Mouse (Mus musculus): ENCODE measurements around the gene Ror1. TPM values are rescaled to one million over a fixed set of nuclear protein-coding genes. Genes with fewer than 3 reads are reported as not detected.

The Ror1 gene
- polyA plus RNA-seq (2012; rRNA removed) = 1.1 and 2.2 TPM in 2 replicates

DNA sequence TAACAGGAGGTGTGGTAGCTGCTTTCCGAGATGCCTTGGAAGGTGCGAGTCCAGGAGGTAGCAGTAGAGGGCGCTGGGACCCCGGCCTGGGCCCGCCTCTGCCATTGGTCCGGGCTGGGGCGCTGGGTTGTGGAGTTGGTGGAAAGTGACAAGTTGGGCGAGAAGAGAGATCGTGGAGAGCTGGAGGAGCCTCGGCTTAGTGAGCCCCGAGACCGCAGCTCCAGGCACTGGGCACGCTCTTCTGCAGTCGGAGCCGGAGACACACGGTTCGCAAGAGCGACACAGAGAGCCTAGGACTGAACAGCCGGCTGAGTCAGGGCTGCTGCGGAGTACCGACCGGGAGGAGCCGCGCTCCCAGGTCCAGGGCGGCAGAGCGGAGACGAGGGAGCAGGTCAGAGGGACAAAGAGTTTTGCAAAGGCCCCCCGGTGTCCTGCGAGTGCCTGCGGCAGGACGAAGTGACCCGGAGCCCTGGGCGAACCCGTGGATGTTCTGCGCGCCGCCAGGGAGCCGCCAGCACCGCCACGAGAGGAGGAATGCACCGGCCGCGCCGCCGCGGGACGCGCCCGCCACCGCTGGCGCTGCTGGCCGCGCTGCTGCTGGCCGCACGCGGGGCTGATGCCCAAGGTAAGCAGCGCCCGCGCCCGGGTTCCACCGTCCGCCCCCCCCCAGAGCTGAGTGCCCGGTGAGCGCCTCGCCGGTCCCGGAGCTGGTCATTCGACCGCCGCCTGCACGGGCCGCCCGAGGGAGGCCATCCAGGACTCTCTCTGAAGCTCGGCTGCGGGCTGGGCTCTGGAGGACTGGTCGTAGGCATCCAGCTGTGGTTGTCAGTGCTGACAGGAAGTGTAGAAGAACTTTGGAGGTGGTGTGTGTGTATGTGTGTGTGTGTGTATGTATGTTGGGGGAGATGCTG is at the start of gene Ror1:
Gene Ror1 (plus strand): TSS at position 107 of the 911 bp plus-strand sequence.
- no peak for DNase-seq (ENCODE audit: low read depth)

DNA sequence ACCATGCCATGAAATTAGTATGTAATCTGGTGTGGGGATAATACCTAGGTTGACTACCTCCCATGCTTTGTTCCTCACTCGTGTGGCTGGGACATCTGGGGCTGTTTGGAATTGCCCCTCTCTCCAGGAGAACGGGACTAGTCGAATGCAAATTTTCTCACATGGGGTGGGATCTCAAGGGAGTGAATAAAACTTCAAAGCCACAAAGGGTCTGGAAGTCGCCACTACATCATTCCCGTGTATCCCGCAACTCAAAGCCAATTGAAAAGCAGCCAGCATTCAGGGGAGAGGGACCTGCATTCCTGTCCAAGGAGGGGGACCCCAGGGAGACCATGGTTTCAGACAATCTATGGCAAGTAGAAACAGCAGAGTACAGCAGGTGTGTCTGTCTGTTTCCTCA is 48.5 kb upstream of the Ror1 start:
- no peak for DNase-seq (ENCODE audit: low read depth)

DNA sequence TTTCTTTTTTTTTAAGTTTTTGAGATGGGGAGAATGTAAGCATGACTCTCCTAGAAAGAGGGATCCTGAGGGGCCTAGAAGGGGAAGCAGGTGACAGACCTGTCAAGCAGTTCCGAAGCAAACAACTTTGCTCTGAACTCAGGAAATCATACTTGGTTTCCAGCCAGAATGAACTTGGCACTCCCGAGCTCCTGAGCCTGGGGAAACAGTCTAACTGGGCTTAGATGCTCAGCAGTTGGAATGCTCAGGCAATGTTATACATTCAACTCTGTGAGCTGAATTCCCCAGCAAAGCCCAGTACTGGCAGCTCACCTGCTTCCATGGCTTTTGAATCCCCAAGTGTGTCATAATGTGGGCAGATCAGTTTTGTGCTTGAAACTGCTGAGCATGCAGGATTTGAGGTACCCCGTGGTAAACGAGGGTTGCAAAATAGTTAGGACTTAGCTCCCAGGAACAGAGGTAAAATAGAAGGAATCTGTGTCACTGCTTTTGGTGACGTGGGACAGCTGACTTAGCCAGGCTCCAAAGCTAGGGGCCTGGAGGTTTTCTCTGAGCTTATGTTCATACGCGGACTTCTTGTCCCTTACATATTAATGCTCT is 47.1 kb upstream of the Ror1 start:
- DNase-seq (ENCODE audit: low read depth) = peak; percentile 8

DNA sequence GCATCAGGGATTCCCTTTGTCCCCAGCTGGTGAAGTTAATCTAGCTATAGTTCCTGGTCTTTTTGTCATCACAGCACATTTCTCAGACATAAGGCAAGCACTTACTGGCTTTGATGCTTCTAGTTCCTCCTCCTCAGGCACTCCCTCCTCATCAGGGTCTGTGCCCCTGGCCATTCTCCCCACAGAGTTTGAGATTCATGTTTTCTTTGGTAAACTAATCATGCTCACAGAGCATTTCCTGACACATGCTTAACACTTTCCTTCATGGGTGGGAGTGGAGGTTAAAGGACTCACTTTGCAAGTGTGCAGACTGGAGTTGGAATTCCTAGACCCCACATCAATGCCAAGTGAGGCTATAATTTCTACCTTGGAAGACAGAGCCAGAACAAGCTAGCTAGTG is 43.8 kb upstream of the Ror1 start:
- DNase-seq (ENCODE audit: low read depth) = no peak

DNA sequence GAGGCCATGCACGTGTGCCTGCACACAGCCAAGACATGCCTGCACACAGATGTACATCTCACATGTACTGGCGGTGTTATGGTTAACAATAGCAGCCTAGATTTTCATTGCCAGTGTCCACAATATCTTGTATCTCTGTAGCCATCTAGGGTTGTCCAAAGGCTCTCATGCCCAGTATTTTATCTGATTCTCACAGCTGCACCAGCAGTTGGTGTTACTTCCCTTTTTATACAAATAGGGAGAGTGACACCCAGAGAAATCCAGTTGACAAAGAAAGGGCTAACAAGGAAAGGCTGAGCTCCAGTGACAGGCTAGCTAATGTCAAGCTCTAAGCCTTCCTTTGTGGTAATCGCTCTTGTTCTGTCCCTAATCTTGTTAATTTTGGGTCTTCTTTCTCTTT is 43.3 kb upstream of the Ror1 start:
- DNase-seq (ENCODE audit: low read depth) = no peak

DNA sequence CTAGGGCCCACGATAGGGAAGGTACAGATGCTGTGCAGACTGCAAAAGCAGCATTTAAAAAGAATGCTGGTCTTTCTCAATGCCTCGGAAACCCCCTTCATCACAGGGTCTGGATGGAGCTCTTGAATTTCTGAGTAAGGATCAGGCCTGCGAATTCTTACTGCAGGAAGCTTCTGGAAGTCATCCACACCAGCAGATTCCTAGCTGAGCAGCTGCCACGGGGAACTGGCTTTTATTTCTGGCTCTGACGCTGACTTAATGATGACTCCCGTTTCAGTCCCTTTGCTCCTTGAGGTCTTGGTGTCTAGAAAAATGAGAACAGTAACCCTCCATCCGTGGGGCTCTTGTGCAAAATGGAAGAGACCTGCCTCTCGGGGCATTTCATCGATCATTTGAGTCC is 39.5 kb upstream of the Ror1 start:
- no peak for DNase-seq (ENCODE audit: low read depth)

DNA sequence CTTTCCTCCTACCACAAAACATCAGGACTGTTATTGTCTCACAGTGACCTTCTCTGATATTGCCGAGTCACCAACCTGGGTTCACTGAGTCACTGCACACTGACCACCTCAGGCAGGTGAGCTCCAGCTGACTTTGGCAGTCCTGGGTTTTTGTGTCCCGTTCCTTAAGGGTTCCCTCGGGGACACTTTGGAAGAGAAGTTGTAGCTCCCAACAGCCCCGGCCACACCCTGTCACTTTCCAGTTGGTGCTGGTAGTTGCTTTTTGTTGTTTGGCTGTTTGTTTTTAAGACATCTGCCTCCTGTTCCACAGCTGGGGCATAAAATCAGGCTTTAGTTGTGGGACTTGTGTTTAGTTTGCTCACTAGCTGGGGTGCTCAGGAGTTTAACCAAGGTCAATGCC is 39.1 kb upstream of the Ror1 start:
- no peak for DNase-seq (ENCODE audit: low read depth)

DNA sequence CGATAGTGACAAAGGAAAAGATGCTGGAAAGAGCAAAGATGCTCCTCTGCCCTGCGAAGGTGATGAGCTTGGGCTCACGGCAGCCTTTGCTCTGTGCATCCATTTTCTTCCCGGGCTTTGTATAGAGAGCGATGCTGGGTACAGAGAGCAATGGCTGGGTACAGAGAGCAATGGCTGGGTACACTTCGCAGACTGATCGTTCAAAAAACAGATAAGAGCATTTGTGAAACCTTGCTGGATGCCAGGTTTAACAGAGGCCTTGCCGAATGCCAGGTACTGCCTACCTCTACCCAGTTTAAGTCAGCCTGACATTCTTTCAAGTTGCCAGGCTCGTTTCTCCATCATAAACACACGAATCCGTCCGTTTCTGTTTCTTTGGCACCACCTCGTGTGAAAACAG is 38.2 kb upstream of the Ror1 start:
- no peak for DNase-seq (ENCODE audit: low read depth)

DNA sequence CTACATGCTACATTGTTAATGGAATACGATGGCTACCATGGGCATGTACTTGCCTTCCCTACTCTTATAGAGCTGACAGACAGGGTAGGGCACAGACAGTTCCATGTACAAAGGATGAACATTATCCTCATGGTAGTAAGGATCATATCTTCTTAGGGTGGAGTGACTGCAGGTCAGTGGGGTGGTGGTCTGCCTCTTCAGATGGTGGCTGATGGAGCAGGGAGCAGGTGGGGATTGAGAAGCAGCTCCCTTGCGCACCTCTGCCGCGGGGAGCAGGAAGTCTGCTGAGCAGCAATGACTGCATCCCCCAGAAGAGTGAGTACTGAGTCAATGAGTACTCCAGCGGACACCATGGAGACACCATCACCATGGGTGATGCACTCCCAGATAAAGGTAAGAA is 37.0 kb upstream of the Ror1 start:
- no peak for DNase-seq (ENCODE audit: low read depth)

DNA sequence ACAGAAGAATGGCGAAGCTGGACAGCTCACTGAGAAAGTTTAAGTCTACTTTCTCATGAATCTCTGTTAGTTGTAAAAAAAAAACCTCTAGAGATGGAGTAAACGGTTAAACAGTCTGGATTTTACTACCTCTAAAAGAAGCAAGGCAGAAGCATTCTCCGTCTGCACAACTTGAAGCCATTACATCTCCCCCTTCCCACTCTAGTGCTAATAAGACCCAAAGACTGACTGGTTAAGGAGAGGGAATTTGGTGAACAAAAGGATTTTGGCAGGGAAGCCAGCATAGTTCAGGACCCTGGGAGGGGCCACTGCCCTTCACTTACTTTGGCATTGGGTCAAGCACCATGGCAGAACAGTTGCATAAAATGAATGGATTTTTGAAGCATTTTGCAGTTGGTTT is 35.8 kb upstream of the Ror1 start:
- no peak for DNase-seq (ENCODE audit: low read depth)

DNA sequence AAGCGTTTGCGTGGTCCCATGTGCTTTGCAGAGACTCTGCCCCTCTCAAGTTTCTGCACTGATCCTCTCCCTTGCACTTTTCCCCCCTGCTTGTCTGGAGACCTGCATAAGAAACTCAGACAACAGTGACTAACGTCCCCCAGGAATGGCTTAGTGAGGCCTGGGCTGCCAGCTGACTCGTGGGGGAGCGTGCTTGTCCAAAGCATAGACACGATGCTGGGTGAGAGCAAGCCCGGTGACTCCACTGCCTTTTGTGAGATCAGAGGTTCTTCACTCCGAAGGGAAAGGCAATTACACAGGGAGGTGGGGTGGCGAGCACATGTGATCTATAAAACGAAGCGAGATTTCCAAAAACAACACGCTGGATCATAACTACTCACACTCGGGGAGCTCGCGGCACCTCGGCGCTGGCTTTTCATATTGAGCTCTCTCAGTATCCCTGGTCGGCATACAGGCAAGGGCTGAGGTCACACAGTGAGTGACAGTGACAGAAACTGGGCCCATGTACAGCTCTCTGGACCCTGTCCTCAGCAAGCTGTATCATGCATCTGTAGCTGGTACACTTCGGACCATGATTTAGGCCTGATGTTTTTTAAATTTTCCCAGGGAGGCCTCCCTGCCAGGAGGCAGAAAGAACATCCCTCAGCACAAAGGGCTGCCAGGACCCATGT is 34.1 kb upstream of the Ror1 start:
- no peak for DNase-seq (ENCODE audit: low read depth)

DNA sequence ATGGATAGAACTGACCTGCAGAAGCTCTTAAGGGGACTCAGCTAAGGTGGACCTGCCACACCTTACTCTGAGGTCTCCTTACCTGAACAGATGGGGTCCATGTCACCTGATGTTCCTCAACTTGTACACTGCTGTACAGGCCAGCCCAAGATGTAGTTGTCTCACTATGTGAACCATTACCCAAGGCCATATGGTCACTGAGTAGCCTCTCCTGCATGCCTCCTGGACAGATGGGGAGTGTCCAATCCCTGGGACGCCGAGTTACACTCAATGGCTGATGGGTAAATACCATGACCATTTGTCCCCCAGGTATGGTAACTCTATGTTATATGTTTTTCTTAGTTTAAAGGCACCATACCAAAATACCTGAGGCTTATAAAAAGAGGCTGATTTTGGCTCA is 29.9 kb upstream of the Ror1 start:
- no peak for DNase-seq (ENCODE audit: low read depth)

DNA sequence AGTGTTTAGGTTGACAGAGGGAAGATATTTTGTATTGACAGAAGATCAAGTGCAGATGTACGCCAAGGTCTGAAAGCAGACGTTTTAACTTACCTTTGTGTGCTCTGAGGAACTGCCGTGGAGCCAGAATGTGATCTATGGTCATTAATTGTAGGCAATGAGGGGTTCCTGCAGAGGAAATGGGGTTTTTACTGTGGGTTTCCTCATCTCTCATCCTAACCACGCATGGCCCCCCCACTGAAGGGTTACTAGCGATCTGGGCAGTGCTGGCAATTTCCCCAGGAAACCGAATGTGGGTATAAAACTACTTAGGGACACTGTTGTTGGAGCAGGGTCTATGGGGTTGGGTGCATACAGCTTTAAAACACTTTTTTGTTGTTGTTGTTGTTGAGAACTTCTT is 25.5 kb upstream of the Ror1 start:
- DNase-seq (ENCODE audit: low read depth) = no peak

DNA sequence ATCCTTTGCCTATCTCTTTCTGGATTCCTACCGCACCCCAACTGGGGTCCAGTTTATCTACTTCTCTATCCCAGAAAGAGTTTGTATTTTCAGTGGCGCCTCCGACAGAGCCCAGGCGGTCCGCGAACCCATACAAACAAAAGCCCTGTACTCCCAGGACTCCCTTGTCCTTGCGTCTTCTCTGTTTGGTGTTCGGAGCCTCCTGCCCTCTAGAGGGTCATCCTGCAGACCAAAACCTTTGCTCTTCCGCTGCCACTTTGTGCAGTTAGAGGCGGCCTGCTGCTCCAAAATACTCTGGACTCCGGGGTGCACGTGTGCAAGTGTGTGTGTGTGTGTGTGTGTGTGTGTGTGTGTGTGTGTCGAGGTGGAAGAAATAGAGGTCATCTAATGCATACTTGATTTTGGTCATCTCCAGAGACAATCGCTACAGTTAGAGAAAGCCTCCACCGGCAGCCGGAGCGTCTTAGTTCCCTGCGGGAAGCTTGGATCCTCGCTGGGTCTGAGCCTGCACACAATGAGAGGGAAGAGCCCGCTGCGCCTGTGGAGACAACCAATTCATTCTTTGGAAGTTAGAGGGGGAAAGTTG is 1.1 kb downstream of the Ror1 start:
- DNase-seq (ENCODE audit: low read depth) = no peak

DNA sequence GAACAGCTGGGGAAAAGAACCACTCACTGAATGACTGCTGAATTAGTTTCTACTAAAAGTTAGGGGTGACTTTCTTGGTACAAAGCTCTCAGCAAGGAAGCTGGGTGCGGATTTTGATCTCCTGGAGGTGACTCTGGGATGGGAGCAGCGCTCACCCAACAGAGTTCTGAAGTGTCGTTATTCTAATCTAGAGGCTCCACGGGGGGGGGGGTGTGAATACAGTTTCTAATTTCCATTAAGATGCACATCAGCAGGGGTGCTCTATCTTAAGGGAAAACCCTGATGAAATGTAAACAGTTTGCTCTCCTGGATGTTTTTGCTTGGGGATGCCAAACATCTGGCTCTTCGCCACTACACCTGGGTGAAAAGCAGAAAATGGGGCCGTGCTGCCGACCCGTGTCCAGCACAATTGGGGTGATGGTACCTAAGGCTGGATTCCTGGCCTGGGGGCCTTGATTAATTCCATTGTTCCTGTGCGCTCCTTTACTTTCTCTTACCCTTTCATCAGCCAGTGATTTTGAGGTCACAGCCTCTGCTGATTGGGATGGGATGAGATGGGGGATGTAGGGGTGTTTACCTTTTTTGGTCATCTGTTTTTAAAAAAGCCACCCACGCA is 1.9 kb downstream of the Ror1 start:
- DNase-seq (ENCODE audit: low read depth) = no peak

DNA sequence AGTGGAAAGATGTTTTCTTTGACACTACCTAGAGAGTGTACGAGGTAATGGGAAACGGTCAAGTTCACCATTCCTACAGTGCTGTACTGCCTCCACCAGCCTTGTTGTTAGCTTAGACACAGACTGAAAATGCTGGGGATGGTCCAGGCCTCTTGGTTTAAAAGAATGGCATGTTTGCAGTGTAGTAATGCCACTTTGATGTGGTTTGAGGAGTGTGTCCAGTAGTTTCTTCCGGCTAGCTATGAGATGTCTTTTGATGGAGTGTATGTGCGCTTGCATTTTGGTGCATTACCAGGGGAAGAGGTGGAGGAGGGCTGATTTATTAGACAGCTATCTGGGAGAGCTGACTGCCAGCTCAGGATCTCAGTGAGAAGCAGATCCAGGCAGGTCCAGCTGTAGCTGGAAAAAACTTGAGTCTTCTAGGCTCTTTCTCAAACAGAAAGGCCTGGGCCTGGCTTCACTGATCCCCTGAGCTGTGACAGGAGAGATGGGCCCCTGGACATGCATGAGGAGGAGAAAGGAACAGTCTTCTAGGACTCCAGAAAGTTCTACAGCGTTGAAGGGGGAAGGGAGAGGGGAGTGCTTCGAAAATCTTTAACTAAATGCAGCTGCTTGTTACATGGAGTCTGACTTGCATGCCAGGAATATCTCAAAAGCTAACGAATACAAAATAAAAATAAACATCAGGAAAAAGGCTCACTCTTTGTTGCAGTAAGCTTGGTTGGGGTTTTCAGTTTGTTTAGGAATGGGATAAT is 5.7 kb downstream of the Ror1 start:
- DNase-seq (ENCODE audit: low read depth) = no peak

DNA sequence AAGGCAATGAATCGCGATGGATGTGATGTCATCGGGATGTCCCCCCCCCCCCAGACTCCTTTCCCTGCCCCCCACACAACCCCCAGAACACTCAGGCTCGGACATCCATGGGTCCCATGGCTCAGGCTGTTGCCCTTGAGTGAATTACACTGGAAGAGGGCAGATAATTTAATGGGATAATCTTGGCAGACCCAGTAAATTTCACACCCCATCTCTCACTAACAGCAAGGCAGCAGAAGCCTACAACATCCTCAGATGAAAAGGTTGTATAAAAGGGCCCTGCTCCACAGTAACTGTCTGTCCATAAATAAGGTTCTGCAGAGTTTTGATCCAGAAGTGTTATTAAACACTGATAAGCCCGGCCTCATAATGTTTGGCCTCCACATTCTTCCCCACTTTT is 6.3 kb downstream of the Ror1 start:
- no peak for DNase-seq (ENCODE audit: low read depth)

DNA sequence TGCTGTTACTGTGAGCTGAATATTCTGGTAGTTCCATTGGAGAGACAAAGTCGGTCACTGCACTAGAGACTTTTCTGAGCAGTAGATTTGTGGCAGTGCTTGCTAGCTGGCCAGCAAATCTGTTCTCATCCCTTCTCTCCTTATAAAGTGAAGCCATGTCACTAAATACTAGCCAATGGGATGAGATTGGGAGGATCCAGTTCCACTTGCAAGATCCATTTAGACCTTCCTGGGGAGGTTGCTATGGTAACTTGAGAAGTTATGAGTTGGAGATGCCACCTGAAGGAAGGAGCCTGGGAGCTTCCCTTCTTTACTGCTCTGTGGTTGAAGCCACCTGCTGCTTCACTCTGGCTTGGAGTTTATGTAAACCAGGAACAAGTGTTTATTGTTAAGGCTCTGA is 8.7 kb downstream of the Ror1 start:
- DNase-seq (ENCODE audit: low read depth) = no peak

DNA sequence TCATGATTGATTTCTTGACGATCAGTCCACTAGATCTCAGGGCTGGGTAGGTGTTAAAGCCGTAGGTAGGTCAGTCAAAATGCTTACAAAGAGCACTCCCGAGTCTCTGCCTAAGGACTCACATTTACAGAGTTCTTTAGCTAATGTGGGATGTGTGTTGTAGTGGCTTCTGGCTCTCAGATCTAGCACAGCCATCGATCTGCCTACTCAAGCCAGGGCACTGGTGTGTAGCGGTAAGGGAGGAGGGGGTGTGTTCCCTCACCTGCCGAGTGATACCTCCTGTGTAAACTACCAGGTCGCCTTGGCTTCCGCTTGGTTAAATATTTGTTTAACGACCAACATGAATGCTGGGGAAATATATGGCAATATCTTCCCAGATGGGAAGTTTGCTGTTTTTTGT is 12.0 kb downstream of the Ror1 start:
- DNase-seq (ENCODE audit: low read depth) = no peak

DNA sequence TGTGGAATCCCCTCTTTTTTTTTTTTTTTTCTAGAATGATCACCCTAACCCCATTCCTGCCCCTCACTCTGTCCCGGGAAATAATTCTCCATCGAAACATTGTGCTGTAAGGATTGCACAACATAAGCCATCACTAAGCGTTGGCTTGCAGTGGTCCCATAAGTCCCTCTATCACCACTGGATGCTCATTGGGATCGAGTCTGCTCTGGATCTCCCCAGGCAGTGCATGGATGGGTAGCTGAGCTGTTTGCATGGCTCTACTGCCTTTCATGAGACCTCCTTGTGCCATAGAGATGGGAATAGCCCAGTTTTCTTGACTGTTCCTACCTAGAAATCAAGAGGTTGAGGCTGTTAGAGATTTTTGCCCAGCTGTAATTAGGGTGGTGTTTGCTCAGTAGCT is 13.0 kb downstream of the Ror1 start:
- DNase-seq (ENCODE audit: low read depth) = no peak

DNA sequence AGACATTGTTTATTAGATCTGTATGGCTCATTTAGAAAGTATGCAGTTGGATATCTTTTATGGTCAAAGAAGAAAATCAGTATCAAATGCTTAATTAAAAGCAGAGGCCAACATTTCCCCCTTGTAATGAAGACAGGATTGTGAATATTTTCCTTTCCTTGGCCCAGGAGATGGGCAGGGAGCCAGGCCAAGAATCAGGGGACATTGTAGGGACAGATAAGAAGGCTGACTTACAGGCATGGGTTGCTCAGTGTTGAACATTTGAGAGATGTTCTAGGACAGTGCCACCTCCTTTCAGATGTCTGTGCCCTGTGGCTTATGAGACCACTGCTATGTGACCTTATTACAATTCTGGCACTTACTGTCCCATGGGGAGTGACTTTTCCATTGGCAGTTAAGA is 18.6 kb downstream of the Ror1 start:
- DNase-seq (ENCODE audit: low read depth) = no peak
